Mouse (Mus musculus): ENCODE measurements around the gene Tent5b. TPM values are rescaled to one million over a fixed set of nuclear protein-coding genes. Genes with fewer than 3 reads are reported as not detected.

Tent5b gene
- polyA plus RNA-seq, 1 experiment from 2014 or later = 0.76 TPM

DNA sequence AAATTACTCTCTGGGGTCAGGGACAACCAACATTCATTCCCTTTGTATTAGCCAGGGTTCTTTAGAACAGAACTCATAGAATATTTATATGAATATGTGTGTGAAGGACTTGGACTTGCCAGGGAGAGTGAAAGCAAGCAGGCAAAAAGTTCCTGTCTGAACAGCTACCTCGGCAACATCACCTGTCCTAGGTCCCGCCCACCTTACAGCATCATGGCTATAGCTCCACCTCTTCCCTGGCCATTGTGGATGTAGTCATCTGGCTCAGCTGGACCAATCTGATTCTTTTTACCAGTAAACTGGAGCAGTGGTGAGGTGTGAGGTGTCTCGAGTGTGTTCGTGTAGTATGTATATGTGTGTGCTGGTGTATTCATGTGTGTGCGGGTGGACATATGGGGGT lies 34.2 kb upstream of the Tent5b start:
- no peaks in the 10 kb centered on the region for H3K4me1 ChIP-seq (replicated peaks; ENCODE audit: control insufficient read depth, insufficient read depth, low read length)
- H3K27ac ChIP-seq (ENCODE audit: low read depth, low read length) = no peak overlapping the region
- no peaks in the 10 kb centered on the region for H3K36me3 ChIP-seq (ENCODE audit: control insufficient read depth, insufficient read depth, low read length)
- H3K4me2 ChIP-seq (ENCODE audit: low read depth, low read length, severe bottlenecking) = no peak overlapping the region
- no peaks in the 10 kb centered on the region for H3K27me3 ChIP-seq (ENCODE audit: control insufficient read depth, insufficient read depth, low read length)
- no peak overlapping the region for H3K4me3 ChIP-seq (ENCODE audit: low read depth, low read length)
- DNase-seq (ENCODE audit: low spot score) = no peak
- ATAC-seq (replicated peaks; ENCODE audit: low FRiP score) = no peak
- H3K9ac ChIP-seq (ENCODE audit: low read length) = no peak overlapping the region
- WGBS = 90% methylated on average over 5 of the region's 5 CpGs
- no peaks in the 10 kb centered on the region for H3K9me3 ChIP-seq (ENCODE audit: control insufficient read depth, low read length)

DNA sequence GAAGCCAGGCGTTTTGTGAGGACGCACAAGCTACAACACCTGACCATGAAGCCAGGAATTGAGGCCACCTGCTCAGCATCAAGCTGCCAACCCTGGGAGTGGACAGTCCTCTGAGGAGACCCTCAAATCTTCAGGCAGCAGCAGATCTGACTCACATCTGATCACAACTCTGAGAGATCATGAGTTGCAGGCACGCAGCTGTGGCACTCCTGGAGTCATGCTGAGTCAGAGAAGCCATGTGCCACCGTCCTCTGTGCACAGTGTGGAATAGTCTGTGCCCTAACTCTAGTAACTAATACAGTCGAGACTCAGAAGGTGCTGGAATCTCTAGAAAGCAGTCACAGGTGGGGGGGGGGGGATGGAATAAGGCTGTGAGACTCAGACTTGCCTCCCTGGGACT lies 32.6 kb upstream of the Tent5b start:
- DNase-seq (ENCODE audit: low spot score) = no peak
- Histone ChIP-seq H3K27ac (ENCODE audit: low read depth, low read length) (no peak overlapping the region), H3K36me3 (ENCODE audit: control insufficient read depth, insufficient read depth, low read length) (no peaks in the 10 kb centered on the region), H3K4me2 (ENCODE audit: low read depth, low read length, severe bottlenecking) (no peak overlapping the region), H3K4me3 (ENCODE audit: low read depth, low read length) (no peak overlapping the region), H3K9ac (ENCODE audit: low read length) (no peak overlapping the region), H3K4me1 (replicated peaks; ENCODE audit: control insufficient read depth, insufficient read depth, low read length) (no peaks in the 10 kb centered on the region), H3K9me3 (ENCODE audit: control insufficient read depth, low read length) (no peaks in the 10 kb centered on the region), H3K27me3 (ENCODE audit: control insufficient read depth, insufficient read depth, low read length) (no peaks in the 10 kb centered on the region)
- WGBS = 75% methylated on average over 5 of the region's 5 CpGs
- ATAC-seq (replicated peaks; ENCODE audit: low FRiP score) = no peak

DNA sequence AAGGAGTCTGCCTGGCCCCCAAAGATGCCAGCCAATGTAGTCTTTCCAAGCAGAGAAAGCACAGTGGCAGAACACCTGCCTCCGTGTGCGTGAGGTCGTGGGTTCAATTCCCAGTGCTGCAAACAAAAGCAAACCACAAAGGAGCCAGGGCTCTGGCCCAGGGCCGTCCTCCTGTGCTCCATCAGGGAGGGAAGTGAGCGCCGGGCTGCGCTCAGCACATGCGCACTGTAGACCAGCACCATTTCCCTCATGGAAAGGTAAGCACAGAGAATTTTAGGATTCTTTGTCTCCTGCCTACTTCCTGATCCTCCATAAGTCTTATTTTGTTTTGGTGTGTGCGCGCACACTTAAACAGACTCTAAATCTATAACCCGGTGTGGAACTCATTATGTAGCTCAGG lies 32.0 kb upstream of the Tent5b start:
- no peak for ATAC-seq (replicated peaks; ENCODE audit: low FRiP score)
- 76% methylated on average over 11 of the region's 11 CpGs for WGBS

DNA sequence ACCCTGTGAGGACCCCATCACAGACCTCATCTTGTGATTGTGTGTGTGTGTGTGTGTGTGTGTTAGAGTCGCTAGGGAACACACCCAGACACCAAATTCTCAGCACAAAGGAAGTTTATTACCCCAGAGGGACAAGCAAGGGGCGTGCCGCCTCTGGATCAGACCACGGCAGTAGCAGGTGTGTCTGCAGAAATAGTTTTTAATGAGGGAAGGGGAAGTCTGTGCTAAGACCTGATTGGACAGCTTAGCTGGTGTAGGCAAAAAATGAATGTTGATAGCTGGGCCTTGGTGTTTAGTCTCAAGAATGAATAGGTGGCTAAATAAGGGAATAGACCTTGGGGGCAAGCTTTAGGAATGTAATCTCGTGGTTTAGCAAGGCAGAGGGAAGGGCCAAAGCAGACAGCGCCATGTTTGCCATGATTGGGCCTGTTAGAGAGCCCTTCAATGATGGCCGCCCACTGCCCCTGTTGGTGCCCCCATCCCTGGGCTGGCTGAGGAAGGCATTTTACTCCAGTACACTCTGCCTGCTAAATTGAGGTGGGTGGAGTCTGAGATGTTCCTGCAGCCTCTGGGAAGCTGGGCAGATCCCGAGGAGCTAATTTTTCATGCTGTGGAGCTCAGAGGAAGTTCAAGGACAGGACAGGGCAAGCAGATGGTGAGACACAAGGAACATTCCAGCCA lies 31.1 kb upstream of the Tent5b start:
- Histone ChIP-seq H3K36me3 (ENCODE audit: control insufficient read depth, insufficient read depth, low read length) (no peaks in the 10 kb centered on the region), H3K9ac (ENCODE audit: low read length) (no peak overlapping the region), H3K4me1 (replicated peaks; ENCODE audit: control insufficient read depth, insufficient read depth, low read length) (no peaks in the 10 kb centered on the region), H3K27me3 (ENCODE audit: control insufficient read depth, insufficient read depth, low read length) (no peaks in the 10 kb centered on the region), H3K4me3 (ENCODE audit: low read depth, low read length) (no peak overlapping the region), H3K9me3 (ENCODE audit: control insufficient read depth, low read length) (no peaks in the 10 kb centered on the region), H3K4me2 (ENCODE audit: low read depth, low read length, severe bottlenecking) (no peak overlapping the region), H3K27ac (ENCODE audit: low read depth, low read length) (no peak overlapping the region)
- no peak for DNase-seq (ENCODE audit: low spot score)
- ATAC-seq (replicated peaks; ENCODE audit: low FRiP score) = no peak
- WGBS = 83% methylated on average over 8 of the region's 8 CpGs

More for the DNA sequence above, 32.0 kb upstream of the Tent5b start:
- no peaks in the 10 kb centered on the region for H3K4me1 ChIP-seq (replicated peaks; ENCODE audit: control insufficient read depth, insufficient read depth, low read length)
- no peaks in the 10 kb centered on the region for H3K27me3 ChIP-seq (ENCODE audit: control insufficient read depth, insufficient read depth, low read length)
- H3K36me3 ChIP-seq (ENCODE audit: control insufficient read depth, insufficient read depth, low read length) = no peaks in the 10 kb centered on the region
- no peaks in the 10 kb centered on the region for H3K9me3 ChIP-seq (ENCODE audit: control insufficient read depth, low read length)
- DNase-seq (ENCODE audit: low spot score) = no peak
- no peak overlapping the region for H3K27ac ChIP-seq (ENCODE audit: low read depth, low read length)
- no peak overlapping the region for H3K9ac ChIP-seq (ENCODE audit: low read length)
- H3K4me3 ChIP-seq (ENCODE audit: low read depth, low read length) = no peak overlapping the region
- H3K4me2 ChIP-seq (ENCODE audit: low read depth, low read length, severe bottlenecking) = no peak overlapping the region

DNA sequence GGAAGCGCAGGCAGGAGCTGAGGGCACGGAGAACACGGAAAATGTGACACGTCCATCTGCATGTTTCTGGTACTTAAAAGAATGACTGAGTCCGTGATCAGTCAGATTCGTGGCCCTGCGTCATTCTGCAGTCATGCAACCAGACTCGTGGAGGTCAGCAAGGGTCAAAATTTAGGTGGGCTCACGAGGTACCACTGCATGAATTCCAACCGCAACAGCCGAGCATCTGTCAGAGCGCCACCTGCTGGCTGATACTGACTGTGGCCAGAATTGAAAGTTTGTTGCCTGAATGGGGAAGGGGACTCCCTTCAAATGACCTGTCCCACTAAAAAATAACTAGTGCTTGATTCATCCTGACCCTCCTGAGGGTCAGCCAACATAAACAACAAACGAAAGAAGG lies 30.2 kb upstream of the Tent5b start:
- no peaks in the 10 kb centered on the region for H3K36me3 ChIP-seq (ENCODE audit: control insufficient read depth, insufficient read depth, low read length)
- no peak overlapping the region for H3K27ac ChIP-seq (ENCODE audit: low read depth, low read length)
- WGBS = 15% methylated on average over 13 of the region's 13 CpGs
- no peak overlapping the region for H3K9ac ChIP-seq (ENCODE audit: low read length)
- no peak overlapping the region for H3K4me3 ChIP-seq (ENCODE audit: low read depth, low read length)
- ATAC-seq (replicated peaks; ENCODE audit: low FRiP score) (no peak), DNase-seq (ENCODE audit: low spot score) (peak; percentile 79)
- H3K27me3 ChIP-seq (ENCODE audit: control insufficient read depth, insufficient read depth, low read length) = no peaks in the 10 kb centered on the region
- H3K4me1 ChIP-seq (replicated peaks; ENCODE audit: control insufficient read depth, insufficient read depth, low read length) = no peaks in the 10 kb centered on the region
- no peak overlapping the region for H3K4me2 ChIP-seq (ENCODE audit: low read depth, low read length, severe bottlenecking)
- no peaks in the 10 kb centered on the region for H3K9me3 ChIP-seq (ENCODE audit: control insufficient read depth, low read length)

DNA sequence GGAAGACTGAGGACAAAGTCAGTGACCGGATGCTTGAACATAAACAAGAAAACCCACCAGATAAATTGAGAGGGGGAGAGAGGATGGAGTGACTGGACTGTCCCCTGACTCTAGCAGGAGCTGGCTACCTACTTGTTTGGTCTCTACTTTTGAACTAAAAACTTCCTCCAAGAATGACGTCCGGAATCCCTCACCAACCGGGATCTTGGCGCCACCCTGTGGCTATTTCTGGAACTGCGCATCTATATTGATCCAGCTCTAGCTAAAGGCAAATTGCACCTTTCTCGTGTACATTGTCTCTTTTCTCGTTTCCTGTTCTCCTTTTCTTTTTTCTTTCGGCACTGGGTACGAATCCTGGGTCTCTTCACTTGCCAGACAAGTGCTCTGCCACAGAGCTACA lies 28.4 kb upstream of the Tent5b start:
- Histone ChIP-seq H3K36me3 (ENCODE audit: control insufficient read depth, insufficient read depth, low read length) (no peaks in the 10 kb centered on the region), H3K27me3 (ENCODE audit: control insufficient read depth, insufficient read depth, low read length) (no peaks in the 10 kb centered on the region), H3K4me3 (ENCODE audit: low read depth, low read length) (no peak overlapping the region), H3K27ac (ENCODE audit: low read depth, low read length) (no peak overlapping the region), H3K9me3 (ENCODE audit: control insufficient read depth, low read length) (no peaks in the 10 kb centered on the region), H3K4me2 (ENCODE audit: low read depth, low read length, severe bottlenecking) (no peak overlapping the region), H3K4me1 (replicated peaks; ENCODE audit: control insufficient read depth, insufficient read depth, low read length) (no peaks in the 10 kb centered on the region), H3K9ac (ENCODE audit: low read length) (no peak overlapping the region)
- ATAC-seq (replicated peaks; ENCODE audit: low FRiP score) = no peak
- WGBS = 12% methylated on average over 10 of the region's 10 CpGs
- peak; percentile 89 for DNase-seq (ENCODE audit: low spot score)

DNA sequence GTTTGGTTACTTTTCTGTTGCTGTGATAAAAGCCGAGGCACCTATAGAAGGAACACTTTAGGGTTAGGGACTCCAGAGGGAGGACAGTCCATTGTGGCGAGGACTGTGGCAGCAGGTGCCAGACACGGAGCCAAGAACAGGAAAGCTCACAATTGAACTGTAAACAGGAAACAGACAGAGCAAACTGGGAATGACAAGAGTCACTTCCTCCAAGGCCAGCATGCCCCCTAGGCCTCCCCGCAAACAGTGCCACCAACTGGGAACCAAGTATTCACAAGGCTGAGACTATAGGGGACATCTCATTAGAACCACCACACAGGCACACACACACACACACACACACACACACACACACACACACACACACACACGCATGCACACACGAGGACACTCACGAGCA lies 27.5 kb upstream of the Tent5b start:
- ATAC-seq (replicated peaks; ENCODE audit: low FRiP score) = no peak
- no peak overlapping the region for H3K9ac ChIP-seq (ENCODE audit: low read length)
- H3K27ac ChIP-seq (ENCODE audit: low read depth, low read length) = no peak overlapping the region
- no peak overlapping the region for H3K4me3 ChIP-seq (ENCODE audit: low read depth, low read length)
- no peak for DNase-seq (ENCODE audit: low spot score)
- 75% methylated on average over 6 of the region's 7 CpGs for WGBS
- no peaks in the 10 kb centered on the region for H3K27me3 ChIP-seq (ENCODE audit: control insufficient read depth, insufficient read depth, low read length)
- H3K4me1 ChIP-seq (replicated peaks; ENCODE audit: control insufficient read depth, insufficient read depth, low read length) = no peaks in the 10 kb centered on the region
- H3K4me2 ChIP-seq (ENCODE audit: low read depth, low read length, severe bottlenecking) = no peak overlapping the region
- no peaks in the 10 kb centered on the region for H3K36me3 ChIP-seq (ENCODE audit: control insufficient read depth, insufficient read depth, low read length)
- H3K9me3 ChIP-seq (ENCODE audit: control insufficient read depth, low read length) = no peaks in the 10 kb centered on the region

DNA sequence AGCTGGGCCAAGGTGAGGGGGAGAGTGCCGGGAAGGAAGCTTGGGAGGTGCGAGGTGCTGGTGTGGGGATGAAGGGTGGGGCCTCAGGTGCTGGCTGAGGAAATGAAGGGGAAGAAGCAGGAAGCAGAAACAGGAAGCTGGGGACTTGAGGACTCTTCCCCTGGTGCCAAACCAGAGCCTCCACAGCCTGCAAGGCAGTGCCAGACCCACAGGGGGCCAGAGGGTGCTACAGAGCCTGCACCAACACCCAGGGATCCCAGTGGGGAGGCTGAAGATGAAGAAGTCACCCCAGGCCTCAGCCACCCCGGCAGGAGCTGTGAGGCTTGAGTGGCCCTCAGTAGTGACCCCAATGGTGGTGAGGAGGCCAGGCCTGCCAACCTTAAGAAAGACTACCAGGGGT lies 21.9 kb upstream of the Tent5b start:
- Histone ChIP-seq H3K4me3 (ENCODE audit: low read depth, low read length) (no peak overlapping the region), H3K27ac (ENCODE audit: low read depth, low read length) (no peak overlapping the region), H3K9ac (ENCODE audit: low read length) (no peak overlapping the region), H3K4me1 (replicated peaks; ENCODE audit: control insufficient read depth, insufficient read depth, low read length) (no peaks in the 10 kb centered on the region), H3K27me3 (ENCODE audit: control insufficient read depth, insufficient read depth, low read length) (no peaks in the 10 kb centered on the region), H3K36me3 (ENCODE audit: control insufficient read depth, insufficient read depth, low read length) (no peaks in the 10 kb centered on the region), H3K9me3 (ENCODE audit: control insufficient read depth, low read length) (no peaks in the 10 kb centered on the region), H3K4me2 (ENCODE audit: low read depth, low read length, severe bottlenecking) (no peak overlapping the region)
- WGBS = 81% methylated on average over 3 of the region's 3 CpGs
- ATAC-seq (replicated peaks; ENCODE audit: low FRiP score) = no peak
- no peak for DNase-seq (ENCODE audit: low spot score)

DNA sequence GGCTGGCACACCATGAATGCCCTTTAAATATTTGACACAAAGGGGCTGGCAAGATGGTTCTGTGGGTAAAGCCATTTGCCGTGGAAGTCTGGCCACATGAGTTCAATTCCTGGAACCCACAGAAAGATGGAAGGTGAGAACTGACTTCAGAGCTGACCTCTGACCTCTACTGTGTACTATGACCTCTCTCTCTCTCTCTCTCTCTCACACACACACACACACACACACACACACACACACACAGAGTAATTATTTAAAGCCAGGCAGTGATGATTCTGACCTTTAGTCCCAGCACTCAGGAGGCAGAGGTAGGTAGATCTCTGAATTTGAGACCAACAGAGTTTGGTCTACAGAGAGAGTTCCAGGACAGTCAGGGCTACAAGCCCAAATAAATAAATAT lies 19.9 kb upstream of the Tent5b start:
- no peak overlapping the region for H3K9ac ChIP-seq (ENCODE audit: low read length)
- DNase-seq (ENCODE audit: low spot score) = no peak
- ATAC-seq (replicated peaks; ENCODE audit: low FRiP score) = no peak
- no peaks in the 10 kb centered on the region for H3K36me3 ChIP-seq (ENCODE audit: control insufficient read depth, insufficient read depth, low read length)
- no peaks in the 10 kb centered on the region for H3K27me3 ChIP-seq (ENCODE audit: control insufficient read depth, insufficient read depth, low read length)
- no peak overlapping the region for H3K27ac ChIP-seq (ENCODE audit: low read depth, low read length)
- no peak overlapping the region for H3K4me3 ChIP-seq (ENCODE audit: low read depth, low read length)
- 76% methylated on average over 1 of the region's 1 CpGs for WGBS
- no peak overlapping the region for H3K4me2 ChIP-seq (ENCODE audit: low read depth, low read length, severe bottlenecking)
- H3K9me3 ChIP-seq (ENCODE audit: control insufficient read depth, low read length) = no peaks in the 10 kb centered on the region
- no peaks in the 10 kb centered on the region for H3K4me1 ChIP-seq (replicated peaks; ENCODE audit: control insufficient read depth, insufficient read depth, low read length)

Measured in forebrain, embryonic 11.5 days (tissue).